Mouse (Mus musculus) adrenal gland, postnatal 36 days (tissue): ENCODE measurements around the gene Pard3b. TPM values are rescaled to one million over a fixed set of nuclear protein-coding genes. Genes with fewer than 3 reads are reported as not detected.

ENCODE experiments used
- DNase-seq, 2 experiments: peaks; one replicate each; pipeline ENCODE4 v3.0.0; 2021; ENCODE audit warnings: mixed read lengths in 1 of 2
- total RNA-seq, 2 experiments: library from RNA; stranded (reverse); gene quantifications; 2 replicates each; pipeline ENCODE4 v1.2.3; 2021

Gene Pard3b
- total RNA-seq, 2 experiments from 2014 or later: 14.8 to 17.4 TPM

DNA sequence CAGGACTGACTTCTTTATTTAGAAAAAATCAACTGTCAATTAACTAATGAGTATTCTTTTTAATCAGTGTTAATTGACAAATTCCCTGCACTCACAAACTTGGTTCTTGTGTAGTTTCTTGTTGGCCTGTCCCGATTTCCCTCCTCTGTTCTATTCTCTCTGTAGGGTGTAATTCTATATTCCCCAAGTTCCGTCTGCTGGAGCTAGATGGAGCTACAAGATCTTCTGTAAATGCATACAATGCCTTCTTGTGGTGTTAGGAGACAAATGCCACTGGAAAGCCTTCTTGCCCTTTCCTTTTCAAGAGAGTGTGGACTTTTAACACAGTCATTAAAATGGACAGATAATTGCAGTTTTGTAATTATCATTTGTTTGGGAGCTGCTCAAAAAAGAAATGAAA lies 286.3 kb downstream of the Pard3b start:
- DNase-seq: no peak

GRCm38 (mm10) chr1:61925541-61925940 lies 286.9 kb downstream of the Pard3b start:
- DNase-seq: peak; percentile 16 to 21

DNA sequence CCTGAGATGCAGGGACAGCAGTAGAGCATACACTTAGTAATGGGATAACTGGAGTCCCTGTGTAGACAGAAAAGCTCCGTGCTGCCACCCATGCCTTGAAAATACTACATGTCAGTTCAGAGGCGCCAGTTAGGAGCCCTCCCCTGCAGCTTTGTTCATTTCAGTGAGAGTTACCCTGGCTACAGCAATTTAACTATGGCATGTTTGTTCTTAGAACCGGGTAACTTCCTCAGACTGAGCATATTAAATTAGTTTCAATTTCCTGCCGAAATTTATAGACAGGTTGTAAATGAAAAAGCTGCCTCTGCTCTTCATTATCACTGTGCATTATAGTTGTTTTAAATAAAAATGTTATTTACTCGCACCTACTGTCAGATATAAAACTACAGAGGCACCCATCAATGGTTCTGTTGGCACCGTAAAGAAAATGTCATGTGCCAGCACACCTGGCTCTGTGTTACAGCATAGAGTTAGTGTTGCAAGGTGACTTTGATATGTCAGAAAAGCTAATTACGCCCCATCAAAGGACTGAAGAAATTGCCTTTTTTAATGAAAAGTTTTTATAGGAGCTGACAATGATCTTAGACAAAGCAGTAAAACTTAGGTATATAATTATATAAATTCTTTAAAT lies 289.6 kb downstream of the Pard3b start:
- DNase-seq: no peak

- no peak for DNase-seq
Observed at GRCm38 (mm10) chr1:61933574-61933973, 294.9 kb downstream of the Pard3b start.

- no peak for DNase-seq
Observed at GRCm38 (mm10) chr1:61934760-61935159, 296.1 kb downstream of the Pard3b start.

GRCm38 (mm10) chr1:61939882-61940281 lies 301.3 kb downstream of the Pard3b start:
- DNase-seq: no peak

- no peak for DNase-seq
Observed at GRCm38 (mm10) chr1:61961533-61961932, 322.9 kb downstream of the Pard3b start.

- no peak for DNase-seq
Observed at GRCm38 (mm10) chr1:61962571-61962970, 323.9 kb downstream of the Pard3b start.

DNA sequence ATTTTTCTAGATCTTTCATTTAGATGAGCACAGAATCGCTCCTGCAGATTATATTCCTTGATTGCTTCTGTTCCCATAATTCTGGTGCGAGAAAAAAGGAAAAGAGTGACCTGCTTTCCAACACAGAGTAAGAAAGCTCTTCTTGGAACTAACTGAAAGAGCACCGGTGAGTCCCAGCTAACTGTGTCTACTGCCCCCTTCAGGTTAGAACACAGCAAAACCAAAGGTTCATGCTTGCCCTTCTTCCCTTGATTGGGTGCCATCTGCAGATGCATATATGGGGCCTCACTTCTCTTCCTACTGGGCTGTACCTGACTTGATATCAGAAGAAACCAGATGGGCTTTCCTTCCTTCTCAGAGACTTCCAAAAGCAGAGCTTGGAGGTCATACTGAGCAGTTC lies 328.5 kb downstream of the Pard3b start:
- peak in 1 of 2 experiments; percentile 13 for DNase-seq

GRCm38 (mm10) chr1:61967807-61968206 lies 329.2 kb downstream of the Pard3b start:
- no peak for DNase-seq

DNA sequence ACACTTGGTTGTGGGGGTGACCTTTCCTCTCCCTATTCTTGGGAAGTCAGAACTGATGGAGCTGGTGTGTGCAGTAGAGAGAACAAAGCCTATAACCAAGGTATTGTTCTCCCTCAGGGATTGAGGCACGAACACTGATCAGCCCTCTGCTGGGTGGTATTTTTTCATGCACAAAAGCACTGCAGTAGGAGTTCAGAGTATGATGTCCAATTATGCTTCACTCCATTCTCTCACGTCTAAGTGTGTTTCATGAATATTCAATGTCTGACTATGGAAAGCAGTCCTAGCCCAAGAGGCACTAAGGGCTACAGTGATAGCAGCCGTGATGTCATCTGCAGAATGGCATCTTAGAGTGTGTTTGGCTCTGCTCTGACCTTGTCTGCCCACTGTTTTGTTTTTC lies 359.1 kb downstream of the Pard3b start:
- DNase-seq: no peak

GRCm38 (mm10) chr1:62008811-62009210 lies 370.2 kb downstream of the Pard3b start:
- DNase-seq: no peak

DNA sequence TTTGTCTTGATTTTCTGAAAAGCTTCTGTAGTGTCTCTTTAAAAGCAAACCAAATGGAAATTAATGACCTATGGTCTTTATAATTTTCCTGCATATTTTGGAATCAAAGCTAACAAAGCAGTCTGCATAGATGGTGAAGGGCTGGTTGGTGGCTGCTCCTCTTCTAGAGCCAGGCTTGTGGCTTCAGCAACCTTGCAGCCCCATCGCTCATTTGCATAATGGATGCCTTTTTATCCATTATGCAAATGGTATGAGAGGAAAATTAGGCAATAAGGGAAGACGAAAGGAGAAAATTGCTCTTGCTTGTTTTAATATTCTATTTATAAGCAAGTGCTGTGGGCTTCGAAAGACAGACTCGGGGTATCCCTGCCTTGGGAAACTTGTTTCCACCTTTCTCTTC lies 373.1 kb downstream of the Pard3b start:
- no peak for DNase-seq

DNA sequence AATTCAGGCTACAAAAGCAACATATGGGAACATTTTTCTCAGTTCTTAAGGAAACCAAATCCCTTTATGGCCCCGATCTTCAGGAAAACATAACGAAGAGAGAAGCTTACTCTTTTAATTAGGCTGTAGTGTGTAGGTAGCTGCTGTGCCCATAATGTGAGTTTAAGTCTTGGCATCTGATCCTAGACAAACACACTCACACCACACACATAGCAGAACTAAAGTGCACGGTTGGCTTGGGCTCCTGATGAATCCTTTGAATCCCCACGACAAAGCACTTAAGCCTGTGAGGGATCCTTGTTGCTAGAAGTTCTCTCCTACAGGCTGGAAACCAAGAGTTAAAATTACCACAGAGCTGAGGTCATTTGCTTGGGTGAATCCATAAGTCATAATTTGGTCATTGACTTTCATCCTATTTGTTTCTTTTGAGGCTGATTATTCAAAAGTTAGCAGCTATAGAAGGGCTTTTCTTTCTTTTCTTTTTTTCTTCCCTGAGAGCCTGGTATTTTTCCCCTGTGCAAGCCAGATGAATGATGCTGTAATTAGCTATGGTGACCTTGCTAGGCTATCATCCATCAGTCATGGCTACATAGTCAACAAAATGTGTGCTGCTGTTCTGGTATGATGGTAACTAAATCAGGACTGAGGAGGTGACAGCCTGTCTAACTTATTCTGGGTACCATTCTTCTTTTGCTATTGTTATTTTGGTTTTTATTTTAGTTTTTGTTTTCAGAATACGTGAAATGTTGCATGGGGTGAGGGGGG lies 378.1 kb downstream of the Pard3b start:
- DNase-seq: no peak

DNA sequence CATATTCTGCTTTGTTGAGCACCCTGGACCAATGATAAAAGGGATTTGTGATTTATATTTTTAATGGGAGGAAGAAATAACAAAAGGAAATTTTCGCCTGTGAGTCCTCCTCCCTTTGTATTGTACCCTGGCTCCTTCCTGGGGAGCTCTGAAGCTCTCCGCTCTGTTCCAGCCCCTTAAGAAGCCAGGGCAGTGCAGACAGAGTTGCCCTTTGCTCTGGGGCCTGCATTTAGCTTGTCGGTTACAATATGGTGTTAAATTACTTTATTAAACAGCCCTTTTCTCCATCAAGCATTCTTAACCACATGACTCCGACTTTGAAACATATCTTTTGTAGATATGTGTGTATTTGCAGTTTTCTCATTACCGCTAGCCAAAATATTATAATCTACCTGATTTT lies 379.7 kb downstream of the Pard3b start:
- no peak for DNase-seq

DNA sequence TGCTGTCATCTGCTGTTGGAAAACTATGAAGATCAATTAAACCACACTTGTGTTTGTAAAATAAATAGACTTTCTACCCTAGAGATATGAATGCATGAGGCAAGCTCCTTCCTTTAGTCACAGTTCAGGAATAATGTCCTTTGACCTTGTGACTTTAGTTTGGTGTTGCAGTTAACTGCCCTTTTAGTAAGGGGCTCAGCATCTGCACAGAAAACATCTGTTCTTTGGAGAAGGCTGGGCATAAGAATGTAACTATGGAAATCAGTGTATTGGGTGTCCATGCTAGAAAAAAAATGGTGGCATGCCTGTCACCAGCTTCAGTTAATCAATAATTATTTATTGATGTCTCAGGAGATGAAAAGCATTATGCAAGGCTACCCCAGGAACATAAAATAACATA lies 381.1 kb downstream of the Pard3b start:
- no peak for DNase-seq

- DNase-seq: peak; percentile 63 to 72
Observed at GRCm38 (mm10) chr1:62041718-62042117, 403.1 kb downstream of the Pard3b start.

DNA sequence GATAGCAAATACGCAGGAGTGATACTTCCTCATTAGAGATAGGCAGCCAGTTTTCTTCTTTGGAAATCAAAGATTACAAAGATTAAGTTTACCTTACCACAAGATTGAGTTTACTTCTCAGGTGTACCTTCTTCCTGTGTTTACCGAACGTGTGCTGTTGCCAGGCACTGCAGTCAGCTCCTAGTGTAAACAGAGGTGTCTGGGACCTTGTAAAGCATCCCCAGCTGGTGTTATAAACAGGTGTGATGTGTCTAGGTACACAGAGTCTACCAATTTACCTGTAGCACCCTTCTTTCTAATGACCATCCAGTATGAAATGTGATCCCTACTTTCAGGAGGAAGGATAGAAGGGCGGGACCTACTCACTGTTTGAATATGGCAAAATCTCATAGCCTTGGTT lies 410.0 kb downstream of the Pard3b start:
- DNase-seq: no peak

- no peak for DNase-seq
Observed at GRCm38 (mm10) chr1:62051186-62051825, 412.7 kb downstream of the Pard3b start.

GRCm38 (mm10) chr1:62053167-62053638 lies 414.6 kb downstream of the Pard3b start:
- DNase-seq: no peak

DNA sequence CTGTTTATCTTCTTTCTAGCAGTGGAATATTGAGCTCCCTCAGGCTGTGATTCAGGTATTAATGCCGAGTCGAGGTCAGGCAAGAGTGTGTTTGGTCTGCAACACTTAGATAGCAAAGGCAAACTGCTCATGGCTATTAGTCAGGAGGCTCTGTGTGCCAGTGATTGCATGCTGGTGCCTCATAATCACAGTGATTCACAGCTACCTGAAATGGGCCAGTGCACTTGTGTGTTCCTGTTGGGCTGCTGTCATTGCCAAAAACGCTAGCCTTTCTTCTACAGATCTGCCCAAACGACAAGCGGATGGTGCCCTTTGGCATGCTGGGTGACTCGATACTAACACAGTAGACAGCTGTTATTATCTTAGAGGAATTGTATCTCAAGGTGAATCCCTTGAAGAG lies 416.7 kb downstream of the Pard3b start:
- no peak for DNase-seq

GRCm38 (mm10) chr1:62070617-62071016 lies 432.0 kb downstream of the Pard3b start:
- DNase-seq: no peak

DNA sequence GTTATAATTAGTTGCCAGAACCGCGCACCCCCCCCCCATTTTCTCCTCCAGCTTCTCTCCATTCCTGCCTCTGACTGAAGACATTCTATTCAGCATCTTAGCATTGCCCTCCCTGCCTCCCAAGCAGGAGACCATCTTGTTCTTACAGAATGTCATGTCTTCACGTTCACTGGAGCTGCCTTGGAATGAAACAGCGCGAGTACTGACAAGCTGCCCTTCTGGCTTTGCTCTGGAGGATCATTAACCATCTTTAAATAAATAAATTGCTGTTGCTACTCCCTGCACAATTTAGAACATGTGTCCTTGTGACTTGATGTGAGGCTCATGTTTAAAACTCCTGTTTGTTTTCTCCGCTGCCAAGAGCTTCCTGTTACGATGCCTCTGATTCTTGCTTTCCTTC lies 432.5 kb downstream of the Pard3b start:
- DNase-seq: no peak
